Mouse (Mus musculus) spleen, postnatal 14 days (tissue): ENCODE results near the gene Gria3.

Experiments
- DNase-seq, 2 experiments: peaks; one replicate each; pipeline ENCODE4 v3.0.0; 2021 to 2022; ENCODE audit warnings: low spot score in 2 of 2

Gria3 gene

DNA sequence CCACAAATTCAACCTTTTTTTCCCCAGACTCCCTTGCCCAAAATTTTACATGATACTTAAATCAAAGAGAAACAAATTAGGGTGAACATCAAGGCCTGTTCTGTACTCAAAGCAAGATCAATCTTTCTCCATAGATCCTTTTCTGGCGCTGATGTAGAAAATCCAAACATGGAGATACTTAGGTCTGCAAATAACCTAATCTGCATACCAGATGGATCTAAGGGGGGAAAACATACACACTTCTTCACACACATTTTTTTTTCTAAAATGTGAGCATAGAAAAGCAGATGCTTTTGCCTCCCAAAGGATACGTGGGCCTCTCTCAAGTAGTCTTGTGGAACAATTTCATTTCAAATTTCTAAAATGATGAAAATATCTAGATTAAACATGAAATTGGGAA is 164.2 kb downstream of the Gria3 start:
- no peak for DNase-seq

DNA sequence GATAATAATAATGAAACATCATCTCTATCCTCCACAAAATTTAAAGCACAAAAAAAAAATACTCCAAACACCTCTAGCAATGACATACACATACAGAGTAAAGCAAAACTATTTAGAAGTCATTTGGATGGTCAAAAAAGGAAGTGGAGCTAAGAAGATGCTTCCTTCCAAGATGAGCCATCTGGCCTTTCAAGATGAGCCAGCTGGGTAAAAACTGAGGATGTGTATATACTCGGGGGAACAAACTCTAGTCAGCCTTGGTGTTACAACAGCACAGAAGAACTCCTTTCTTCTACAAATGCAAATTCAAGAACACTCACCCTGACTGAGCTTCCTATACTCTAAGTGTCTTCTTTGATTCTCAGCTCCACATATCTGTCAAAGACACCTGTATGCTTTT is 172.4 kb downstream of the Gria3 start:
- no peak for DNase-seq

DNA sequence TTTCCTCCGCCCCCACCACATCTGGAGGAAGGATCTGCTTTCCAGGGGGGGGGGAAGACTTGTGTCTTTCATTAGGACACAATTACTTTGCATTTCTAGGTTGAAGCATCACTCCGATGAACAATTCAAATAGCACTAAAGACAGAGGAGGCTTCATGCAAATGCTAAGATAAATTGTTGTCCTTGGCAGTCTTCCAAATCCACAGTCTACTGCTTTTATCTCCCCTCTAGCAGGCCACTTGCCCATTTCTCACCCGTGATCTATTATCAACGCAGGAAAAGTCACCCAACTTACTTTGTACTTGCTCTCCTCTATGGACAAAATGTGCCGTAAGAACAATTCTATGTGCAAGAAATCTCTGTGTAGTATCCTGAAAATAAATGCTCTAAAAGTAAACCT is 178.1 kb downstream of the Gria3 start:
- DNase-seq = no peak

GRCm38 (mm10) chrX:41587692-41588091 is 187.0 kb downstream of the Gria3 start:
- DNase-seq = no peak

DNA sequence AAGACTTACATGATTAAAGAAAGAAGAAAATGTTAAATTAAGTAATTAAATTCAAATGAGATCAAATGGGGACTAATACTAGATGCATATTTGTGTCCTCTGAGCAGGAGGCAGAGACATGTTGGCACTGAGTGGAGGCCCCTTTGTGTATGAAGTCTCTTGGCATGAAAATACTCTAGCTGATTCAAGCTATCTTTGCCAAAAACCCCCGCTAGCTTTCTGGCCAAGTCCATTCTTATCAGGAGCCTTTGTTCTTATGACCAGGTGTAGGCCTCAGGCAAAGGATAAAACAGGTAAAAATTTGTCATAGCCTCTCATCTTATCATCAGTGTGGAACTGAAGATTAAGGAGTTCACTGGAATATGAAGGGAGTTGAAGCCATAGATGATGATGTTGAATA is 206.5 kb downstream of the Gria3 start:
- no peak for DNase-seq

- no peak for DNase-seq
Observed at GRCm38 (mm10) chrX:41614920-41615319, 214.3 kb downstream of the Gria3 start.

GRCm38 (mm10) chrX:41616928-41617327 is 216.3 kb downstream of the Gria3 start:
- DNase-seq = no peak

DNA sequence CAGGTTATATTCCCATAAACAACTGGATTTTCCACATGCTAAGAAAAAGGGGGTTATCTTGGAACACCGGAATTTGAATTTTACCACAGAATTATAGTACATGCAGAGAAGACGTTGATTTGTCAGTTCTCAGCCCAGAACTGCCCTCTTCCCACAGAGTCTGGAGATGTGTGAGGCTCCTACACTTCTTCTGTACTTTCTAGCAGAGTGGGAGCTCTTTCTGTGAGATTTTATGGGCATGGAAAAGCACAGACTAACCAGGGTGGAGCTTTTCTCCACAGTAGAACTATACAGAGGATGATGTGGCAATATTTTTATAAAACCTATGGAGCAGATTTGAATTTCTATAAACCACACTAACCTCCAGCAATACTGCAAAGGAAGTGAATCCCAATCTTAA is 217.7 kb downstream of the Gria3 start:
- DNase-seq = no peak

- DNase-seq = no peak
Observed at GRCm38 (mm10) chrX:41633576-41633975, 232.9 kb downstream of the Gria3 start.

DNA sequence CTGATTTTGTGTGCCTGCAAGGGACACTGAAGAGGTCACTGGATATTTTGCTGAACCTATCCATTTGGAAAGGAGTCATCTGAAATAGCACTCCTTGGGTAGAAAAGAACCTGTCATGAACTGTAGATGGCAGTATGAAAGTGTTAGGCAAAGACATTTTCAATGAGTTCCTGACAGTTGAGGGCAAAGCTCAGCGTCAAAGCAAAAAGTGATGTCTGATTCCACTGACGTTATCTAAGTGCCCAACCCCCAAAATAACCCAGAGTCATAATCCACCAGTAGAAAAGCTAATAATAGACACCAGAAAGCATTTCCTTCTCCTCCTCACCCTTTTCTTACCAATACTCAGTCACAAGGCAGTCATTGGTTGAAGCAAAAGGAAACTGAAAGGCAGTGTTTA is 244.3 kb downstream of the Gria3 start:
- DNase-seq = no peak

DNA sequence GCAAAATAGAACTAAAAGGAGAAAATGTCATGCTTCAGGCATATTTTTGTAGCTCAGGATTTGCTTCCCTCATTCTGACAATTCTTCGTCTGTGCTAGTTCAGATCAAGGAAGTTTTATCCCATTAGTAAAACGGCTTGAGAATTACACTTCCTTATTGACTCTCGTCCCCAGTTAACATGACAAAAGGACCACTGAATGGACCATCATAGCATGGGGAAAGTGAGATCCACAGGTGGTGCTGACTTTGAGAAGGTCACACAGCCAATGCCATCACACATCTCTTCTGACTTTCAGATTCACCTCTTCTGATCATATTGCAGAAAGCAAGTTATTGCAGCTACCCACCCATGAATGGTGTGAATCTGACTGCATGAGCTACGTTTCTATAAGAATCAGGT is 257.1 kb downstream of the Gria3 start:
- DNase-seq = no peak

GRCm38 (mm10) chrX:41688869-41689268 is 288.2 kb downstream of the Gria3 start:
- no peak for DNase-seq

DNA sequence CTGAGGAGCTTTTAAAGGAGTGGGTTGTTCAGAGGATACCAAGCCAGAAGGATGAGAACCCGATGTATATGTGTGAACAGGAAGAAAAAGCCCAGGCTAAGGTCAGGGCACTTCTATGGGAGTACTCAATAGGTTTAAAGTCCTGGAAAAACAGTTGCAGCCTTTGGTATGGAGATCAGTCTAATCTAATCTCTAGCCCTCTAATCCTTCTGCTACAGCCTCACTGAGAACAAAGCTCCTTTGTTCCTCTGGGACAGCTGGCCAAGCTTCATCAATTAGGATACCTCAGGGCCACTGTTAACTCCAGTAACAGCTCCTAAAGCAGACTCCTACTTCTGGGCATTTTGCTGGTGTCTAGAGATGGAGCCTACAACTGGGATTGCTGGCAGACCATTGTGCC is 291.4 kb downstream of the Gria3 start:
- DNase-seq = no peak
